Mouse (Mus musculus): ENCODE data around the gene Stard8.
"Not testable (repeated sequence)": the region's sequence is repeated elsewhere in the genome, so short reads cannot be mapped to it uniquely, and the experiment has no call there.

Gene Stard8

DNA sequence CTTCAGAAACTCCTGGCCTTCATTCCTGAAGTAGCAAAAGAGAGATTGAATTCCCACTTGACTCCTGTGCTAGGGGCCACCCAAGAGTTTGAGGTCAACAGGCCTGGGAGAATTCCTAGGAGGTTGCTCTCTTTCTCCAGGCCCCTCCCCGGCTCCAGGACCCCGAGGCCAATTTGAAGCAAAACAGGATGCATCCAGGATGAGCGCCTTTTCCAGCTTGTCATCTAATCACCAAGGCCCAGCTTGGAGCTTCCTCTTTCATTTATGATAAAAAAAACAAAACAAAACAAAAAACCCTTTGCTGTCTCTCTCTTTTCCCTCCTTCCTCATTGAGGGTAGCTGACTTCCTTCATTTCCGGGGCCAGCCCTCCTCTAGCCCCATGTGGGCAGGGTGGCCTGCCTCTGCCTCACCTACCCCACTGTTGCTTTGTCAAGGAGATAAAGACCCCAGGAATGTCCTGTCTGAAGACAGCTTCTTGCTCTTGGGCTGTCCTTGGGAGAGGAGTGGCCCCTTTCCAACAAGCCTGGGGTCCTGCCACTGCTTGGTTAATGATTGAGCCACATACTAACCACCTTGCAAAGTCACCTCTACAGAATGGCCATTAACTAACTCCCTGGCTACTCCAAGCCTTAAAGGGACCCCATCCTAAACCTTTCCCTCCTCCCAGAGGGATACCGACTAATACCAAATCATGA, 43.5 kb downstream of the Stard8 start:
- no peak for DNase-seq (ENCODE audit: low spot score)

DNA sequence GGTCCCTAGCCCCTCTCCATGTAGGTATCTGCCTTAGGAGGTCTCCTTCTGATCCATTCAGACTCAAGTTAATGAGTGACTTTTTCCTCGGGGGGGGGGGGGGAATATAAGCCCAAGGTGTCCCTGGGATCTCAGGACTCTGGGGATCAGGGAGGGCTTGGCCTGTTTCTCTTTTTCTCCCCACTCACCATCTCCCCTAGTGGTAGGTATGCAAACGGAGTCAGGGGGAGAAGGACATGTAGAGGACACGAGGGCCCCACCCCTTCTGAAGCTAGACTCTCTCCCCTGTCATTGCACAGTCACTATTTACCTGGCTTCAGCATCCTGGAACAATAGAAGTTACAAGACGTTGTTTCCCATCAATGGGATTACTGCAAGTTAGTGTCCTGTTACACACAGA, 45.1 kb downstream of the Stard8 start:
- DNase-seq (ENCODE audit: low spot score), result no peak

DNA sequence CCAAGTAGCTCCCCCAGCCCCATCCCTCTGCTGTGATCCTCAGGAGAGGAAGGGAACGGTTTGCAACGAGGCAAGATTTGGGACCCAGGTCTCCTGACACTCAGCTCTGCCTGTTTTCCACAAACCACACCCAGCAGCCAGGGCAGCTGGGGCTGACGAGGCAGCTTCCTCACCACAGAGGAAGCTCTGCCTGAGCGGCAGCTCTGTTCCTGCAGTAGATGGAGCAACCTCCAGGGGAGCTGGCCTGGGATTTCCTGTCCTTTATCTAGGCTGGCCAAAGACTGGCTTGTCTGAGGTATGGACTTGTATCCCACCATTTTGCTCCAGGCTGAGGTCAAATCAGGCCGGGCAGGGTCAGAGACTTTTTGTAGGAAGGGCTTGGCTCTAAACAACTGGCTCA, 46.2 kb downstream of the Stard8 start:
- no peak for DNase-seq (ENCODE audit: low spot score)

DNA sequence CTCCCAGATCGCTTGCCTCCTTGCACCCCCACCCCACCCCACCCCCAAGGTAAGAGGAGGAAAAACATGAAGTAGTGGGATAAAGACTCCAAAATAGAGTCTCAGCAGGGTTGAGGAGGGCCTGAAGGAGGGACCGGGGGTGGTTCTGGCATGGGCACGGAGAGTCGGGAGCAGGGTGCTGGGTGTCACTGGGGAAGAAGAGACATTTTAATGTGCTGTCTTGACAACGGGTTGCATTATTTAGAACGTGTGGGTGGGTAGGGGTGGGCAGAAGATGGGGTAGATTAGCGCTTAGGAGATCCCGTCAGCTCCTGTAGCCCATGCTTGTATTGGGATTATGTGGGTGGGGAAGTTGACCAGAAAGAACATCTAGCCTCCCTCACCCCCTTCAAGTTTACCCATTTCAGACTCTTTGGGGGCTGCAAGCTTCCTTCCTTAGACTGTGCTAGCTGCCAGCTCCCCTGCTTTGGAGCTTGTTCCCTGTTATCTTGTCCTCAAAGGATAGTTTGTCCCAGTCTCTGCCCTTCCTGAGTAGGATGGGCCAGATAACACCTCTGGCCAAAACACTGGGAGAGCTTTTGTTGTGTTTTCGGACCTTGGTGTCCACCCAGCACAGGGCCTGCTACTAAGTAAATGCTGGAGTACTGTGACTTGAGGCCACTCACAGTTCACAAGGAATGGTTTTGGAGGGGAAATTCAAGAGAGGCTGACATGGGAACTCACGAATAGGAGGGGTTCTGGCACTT, 47.9 kb downstream of the Stard8 start:
- DNase-seq (ENCODE audit: low spot score), result no peak

DNA sequence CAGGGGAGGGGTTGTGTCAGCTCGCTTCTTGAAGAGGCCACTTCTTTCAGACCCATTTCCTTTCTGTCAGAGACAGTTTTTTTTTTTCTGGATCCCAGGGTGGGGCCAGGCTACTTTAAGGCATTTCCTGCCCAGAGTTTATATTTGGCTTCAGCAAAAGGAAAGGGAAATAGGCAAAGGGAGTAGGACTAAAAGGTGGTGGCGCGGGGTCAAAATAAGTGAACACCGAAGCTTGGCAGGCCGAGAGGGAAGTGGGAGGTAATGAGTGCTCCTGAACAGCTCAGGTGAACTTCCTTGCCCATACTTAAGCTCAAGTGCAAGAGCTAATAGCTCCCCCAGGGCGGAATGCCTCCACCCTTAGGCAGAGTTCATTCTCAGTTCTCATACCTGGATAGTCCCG, 49.2 kb downstream of the Stard8 start:
- no peak for DNase-seq (ENCODE audit: low spot score)

DNA sequence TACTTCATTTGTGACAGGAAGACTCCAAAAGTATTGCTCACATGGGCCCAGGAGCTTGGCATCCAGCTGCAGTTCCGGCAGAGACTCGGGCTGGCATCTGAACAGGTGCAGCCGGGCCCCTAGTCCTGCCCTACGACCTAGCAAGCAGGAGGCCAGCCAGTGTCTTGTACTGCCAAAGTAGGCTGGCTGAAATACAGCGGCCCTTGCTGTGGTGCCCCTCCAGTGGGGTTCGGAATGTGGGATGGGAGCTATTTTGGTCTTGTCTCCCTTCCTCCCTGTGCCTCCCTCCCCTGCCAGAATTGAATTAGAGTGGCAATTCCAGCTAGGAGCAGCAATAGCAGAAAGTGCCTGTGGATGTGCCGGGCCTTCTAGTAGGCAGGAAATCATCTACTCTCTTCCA, 51.5 kb downstream of the Stard8 start:
- no peak for DNase-seq (ENCODE audit: low spot score)

DNA sequence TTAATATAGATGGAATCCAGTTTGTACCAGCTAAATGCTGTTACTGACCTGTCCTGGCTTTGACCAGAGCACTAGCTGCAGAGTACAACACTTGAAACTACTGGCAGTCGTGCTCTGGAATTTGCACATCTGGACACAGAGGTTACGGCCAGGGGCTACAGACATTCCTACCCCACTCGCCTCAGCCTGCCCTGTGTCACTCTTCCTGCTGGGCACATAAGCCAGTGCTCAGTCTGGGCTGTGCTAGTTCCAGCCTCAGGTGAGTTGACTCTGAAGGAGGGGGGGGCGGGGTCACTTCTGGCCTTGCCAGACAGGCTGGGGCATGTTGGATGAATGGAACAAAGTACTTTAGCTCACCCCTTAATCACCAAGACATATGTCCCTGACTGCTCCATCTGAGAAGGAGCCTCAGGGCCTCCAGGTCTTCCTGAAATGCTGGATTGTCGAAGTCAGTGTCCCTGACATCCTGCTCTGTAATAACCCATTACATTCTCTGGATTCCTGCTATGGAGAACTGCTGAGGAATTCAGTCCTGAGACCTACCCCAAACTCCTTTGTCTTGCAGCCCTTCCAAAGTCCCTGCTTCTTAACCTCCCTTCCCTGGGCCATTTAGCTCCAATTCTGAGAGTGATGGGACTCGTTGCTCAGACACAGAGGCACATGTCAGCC, 54.9 kb downstream of the Stard8 start:
- DNase-seq (ENCODE audit: low spot score), result no peak

DNA sequence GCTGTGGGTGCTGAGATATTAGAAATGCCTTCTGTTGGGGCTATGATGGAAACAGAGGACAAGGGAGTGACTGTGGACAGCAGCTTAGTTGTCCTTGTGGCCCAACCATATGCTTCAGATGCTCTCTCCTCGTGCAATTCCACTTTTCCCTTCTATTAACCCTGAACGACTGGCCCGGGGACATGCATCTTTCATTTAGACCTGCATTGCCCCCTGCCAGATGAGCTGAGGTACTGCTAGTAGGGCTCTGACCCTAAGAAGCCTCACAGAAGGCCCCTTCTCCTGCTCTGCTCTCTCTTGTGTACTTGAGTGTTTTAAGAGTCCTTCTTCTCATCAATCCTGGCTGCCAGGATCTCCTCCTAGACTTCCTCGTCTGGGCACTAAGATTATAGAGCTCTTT, 56.1 kb downstream of the Stard8 start:
- no peak for DNase-seq (ENCODE audit: low spot score)

DNA sequence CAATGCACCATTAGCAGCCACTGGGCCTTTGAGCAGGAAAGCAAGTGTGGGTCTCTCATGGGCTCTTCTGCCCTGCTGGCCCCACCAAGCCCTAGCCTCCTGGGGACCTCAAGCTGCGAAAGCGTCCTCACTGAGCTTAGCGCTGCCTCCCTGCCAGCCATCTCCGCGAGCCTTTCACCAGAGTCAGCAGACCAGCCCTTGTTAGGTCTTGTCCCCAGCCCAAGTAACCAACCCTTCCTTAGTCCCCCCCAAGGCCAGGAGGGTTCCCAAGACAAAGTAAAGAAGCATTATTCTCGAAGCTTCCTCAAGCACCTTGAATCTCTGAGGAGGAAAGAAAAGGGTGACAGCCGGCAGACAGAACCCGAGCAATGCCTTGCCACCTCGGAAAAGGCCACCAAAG, 62.5 kb downstream of the Stard8 start:
- no peak for DNase-seq (ENCODE audit: low spot score)

DNA sequence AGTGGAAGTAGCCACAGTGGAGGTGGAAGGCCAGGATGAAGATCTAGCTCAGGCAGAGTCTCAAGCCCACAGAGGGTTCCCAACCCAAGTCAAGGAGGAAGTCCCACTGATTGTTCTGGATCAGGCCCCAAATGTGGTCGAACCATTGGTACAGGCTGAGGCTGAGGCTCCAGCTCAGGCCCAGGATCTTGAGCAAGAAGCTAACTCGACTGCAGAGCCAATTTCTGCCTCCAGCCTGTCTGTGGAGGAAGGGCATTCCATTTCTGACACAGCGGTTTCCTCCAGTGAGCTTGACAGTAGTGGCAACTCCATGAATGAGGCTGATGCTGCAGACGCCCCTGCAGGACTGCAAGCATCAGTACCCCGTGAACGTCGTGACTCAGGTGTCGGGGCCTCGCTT, 63.5 kb downstream of the Stard8 start:
- no peak for DNase-seq (ENCODE audit: low spot score)

DNA sequence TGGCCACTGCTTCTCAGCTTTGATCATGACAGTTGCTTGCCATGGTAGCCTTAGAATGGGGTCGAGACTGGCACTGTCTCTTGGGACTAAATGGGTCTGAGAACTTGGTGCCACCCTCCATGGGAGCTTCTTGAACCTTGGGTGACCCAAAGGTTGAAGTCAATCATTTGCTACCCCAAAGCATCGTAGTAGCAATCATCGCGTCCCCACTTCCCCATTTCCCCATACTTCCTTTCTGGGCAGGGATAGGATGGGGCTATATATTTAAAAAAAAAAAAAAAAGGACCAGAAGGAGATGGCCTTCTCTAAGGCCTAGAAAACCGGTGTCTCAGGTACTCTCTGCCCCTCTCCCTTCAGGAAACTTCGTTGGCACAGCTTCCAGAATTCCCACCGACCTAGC, 64.2 kb downstream of the Stard8 start:
- DNase-seq (ENCODE audit: low spot score), result no peak

DNA sequence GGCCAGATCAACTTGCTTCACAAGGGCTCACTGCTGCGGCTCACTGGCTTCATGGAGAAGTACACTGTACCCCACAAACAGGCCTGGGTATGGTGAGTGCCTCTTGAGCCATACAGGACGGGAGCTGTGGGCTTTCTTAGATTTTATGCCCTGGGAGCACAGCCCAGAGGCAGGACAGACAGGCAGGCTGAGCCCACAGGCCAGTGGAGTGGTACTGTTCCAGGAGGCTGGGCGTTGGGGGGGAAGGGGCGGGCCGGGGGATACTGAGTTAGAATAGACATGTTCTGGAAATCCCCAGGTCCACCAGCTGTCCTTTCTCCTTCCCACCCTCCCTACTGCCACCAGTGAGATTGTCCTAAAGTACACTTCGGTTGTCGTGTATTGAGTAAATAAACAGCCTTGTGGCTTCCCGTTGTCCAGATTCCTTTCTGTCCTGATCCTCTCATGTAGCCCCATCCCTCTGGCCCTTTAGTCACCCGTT, 64.7 kb downstream of the Stard8 start:
- DNase-seq (ENCODE audit: low spot score), result no peak

DNA sequence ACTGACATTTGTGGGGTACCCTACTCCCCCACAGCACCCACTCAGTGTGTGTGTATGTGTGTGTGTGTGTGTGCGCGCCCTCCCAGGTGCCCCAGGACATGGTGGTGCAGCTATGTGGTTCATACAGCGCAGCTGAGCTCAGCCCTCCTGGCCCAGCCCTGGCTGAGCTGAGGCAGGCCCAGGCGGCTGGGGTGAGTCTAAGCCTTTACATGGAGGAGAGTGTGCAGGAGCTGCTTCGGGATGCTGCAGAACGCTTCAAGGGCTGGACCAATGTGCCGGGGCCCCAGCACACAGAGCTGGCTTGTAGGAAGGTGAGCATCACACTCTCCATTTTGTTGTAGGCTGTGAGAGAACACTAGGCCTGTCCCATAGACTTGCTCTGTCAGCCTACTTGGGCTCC, 68.1 kb downstream of the Stard8 start:
- no peak for DNase-seq (ENCODE audit: low spot score)

DNA sequence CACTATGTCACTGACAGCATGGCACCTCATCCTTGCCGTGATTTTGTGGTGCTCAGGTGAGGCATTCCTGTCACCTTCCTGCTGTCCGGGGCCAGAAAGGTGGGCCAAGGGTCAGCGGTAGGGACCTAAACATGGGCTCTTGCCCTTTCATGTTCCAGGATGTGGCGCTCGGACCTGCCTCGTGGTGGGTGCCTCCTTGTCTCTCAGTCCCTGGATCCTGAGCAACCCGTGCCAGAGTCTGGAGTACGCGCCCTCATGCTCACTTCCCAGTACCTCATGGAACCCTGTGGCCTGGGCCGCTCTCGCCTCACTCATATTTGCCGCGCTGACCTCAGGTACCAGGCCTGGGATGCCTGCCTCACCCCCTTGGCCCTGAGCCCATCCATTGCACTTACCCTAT, 69.5 kb downstream of the Stard8 start:
- DNase-seq (ENCODE audit: low spot score), result no peak

DNA sequence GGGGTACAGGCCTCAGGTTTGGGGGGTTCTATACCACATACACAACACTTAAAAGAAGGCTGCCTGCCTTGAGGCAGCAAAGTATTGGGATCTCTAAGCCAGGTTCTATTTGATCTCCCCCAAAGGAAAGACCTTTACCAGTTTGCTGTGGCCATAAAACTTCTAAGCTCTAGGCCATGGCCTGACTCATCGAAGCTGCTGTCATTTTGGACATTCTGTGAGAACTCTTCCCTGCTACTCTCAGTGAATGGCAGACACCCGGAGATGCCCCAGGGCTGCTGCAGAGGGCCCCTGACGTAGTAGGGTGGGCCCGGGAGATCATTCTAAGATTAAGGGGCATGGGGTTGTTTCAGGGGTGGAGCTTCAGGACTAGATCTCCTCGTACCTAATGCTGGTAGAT, 72.1 kb downstream of the Stard8 start:
- DNase-seq (ENCODE audit: low spot score), result no peak

DNA sequence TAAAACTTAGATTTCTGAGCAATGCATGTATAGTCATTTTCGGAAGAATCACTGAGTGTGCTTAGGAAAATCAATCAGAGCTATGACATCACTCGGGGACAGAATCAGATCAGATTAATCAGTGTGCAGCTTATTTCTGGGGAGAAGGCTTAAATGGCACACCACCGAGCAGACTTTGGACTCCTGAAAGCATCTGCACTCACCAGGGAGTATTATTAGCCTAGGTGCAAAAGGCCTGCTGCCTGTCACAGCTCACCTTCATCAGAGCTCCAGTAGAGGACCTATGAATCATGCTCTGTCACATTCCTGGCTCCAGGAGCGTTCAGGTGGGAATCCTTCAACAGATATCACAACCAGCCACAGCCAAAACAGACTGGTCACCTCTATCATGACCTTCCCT, 73.4 kb downstream of the Stard8 start:
- DNase-seq (ENCODE audit: low spot score), result no peak

DNA sequence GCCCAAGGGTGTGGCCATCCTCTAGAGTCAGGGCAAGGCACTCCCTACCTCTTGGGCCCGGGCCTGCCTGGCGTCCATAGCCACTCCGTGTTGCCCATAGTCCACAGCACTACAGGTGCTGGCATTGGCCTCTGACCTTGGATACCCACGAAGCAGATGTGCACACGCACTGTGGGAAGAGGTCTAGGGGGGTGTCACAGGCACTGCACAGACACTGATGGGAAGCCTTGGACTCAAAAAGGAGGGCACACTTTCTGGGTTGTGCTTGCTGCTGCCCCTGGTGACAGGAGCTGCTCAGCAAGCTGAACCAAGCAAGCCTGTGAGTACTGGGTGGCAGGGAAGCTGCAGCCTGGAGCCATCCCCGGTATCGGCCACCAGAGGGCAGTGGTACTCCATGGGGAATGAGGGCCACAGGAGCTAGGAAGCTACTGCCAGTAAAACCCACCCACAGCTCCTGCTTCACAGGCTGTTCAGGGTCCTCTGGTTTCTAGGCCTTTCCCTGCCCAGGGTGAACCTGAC, 75.4 kb downstream of the Stard8 start:
- DNase-seq (ENCODE audit: low spot score), result not testable (repeated sequence)

DNA sequence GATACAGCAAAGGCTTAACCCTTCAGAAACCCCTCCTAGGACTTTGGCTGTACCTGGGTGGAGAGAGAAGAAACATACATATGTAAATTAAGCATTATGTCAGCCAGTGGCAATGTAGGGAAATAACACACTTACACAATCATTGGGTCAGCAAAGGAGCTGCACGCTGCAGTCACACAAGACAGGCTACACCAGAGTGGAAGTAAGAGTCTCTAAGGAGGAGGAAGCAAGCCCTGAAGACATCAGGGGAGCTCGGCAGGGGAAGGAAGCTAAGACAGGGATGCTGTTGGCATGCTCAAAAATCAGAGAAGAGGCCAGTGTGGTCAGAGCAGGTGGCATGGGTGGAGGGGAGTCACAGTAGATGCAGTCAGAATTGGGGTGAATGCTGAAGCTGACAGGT, 89.7 kb downstream of the Stard8 start:
- DNase-seq (ENCODE audit: low spot score), result no peak

DNA sequence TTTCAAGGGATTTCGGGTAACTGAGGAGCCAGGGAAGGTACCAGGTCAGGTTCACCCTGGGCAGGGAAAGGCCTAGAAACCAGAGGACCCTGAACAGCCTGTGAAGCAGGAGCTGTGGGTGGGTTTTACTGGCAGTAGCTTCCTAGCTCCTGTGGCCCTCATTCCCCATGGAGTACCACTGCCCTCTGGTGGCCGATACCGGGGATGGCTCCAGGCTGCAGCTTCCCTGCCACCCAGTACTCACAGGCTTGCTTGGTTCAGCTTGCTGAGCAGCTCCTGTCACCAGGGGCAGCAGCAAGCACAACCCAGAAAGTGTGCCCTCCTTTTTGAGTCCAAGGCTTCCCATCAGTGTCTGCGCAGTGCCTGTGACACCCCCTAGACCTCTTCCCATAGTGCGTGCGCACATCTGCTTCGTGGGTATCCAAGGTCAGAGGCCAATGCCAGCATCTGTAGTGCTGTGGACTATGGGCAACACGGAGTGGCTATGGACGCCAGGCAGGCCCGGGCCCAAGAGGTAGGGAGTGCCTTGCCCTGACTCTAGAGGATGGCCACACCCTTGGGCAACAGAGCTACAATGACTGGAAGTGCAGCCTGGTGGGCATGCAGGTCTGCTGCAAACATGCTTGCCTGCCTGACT, 108.2 kb downstream of the Stard8 start:
- DNase-seq (ENCODE audit: low spot score), result not testable (repeated sequence)

DNA sequence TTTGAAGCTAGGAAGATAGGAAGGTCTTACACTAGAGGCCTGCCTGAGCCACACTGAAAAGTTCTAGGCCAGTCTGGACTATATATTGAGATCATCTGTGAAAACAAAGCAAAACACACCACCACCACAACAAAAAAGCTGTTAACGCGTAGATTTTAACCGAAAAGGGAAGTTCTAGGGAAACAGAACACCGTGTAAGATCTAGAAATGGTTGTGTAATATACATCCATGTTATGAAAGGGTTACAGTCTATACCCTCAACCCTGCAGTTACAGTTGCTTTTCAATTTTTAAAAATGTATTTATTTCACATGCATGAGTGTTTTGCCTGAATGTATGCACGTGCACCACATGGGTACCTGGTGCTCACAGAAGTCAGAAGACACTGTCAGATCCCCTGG, 116.5 kb downstream of the Stard8 start:
- DNase-seq (ENCODE audit: low spot score), result no peak

All from T-cell, adult 2 months (primary cell).